Mouse (Mus musculus): ENCODE results near the gene Cfap126.
"Not testable (repeated sequence)": the region's sequence is repeated elsewhere in the genome, so short reads cannot be mapped to it uniquely, and the experiment has no call there.

The Cfap126 gene

GRCm38 (mm10) chr1:171113873-171114299, at the start of gene Cfap126:
TSS of gene Cfap126 (plus strand) at chr1:171113918.
- H3K27me3 ChIP-seq (ENCODE audit: insufficient read depth, low read length): no peaks in the 10 kb centered on the region; the same call in 1 of the 2 replicates
- H3K36me3 ChIP-seq (ENCODE audit: insufficient read depth, low read length): no peaks in the 10 kb centered on the region
- peaks cover 19% of the 10 kb centered on the region for H3K9me3 ChIP-seq (ENCODE audit: low read length)
- TF ChIP-seq NANOG (IDR thresholded peaks at IDR 0.05; ENCODE audit: borderline replicate concordance, low read length) (no peak), CTCF (conservative IDR thresholded peaks at IDR 0.05; ENCODE audit: low read length) (no peak), POU5F1 (IDR thresholded peaks at IDR 0.05; ENCODE audit: borderline replicate concordance, low read length) (no peak)
- H3K4me3 ChIP-seq (replicated peaks; ENCODE audit: low read length): peak within 1 kb of the TSS; percentile 79
- peaks cover 25% of the 10 kb centered on the region for H3K4me1 ChIP-seq (replicated peaks; ENCODE audit: low read depth, low read length)

- Histone ChIP-seq H3K4me3 (replicated peaks; ENCODE audit: low read length) (peak within 1 kb of the TSS; percentile 84), H3K9me3 (ENCODE audit: low read length) (peaks cover 20% of the 10 kb centered on the region), H3K27me3 (ENCODE audit: insufficient read depth, low read length) (peaks cover 15% of the 10 kb centered on the region)
- H3K36me3 ChIP-seq (ENCODE audit: insufficient read depth, low read length); H3K4me1 ChIP-seq (replicated peaks; ENCODE audit: low read depth, low read length): not testable (repeated sequence)
Observed at GRCm38 (mm10) chr1:171064491-171065242, 49.1 kb upstream of the Cfap126 start, which contains the start of gene Fcgr3. TSS of gene Fcgr3 (minus strand) at chr1:171064935.

- H3K36me3 ChIP-seq (ENCODE audit: insufficient read depth, low read length); H3K4me3 ChIP-seq (replicated peaks; ENCODE audit: low read length); H3K4me1 ChIP-seq (replicated peaks; ENCODE audit: low read depth, low read length): not testable (repeated sequence)
- Histone ChIP-seq H3K9me3 (ENCODE audit: low read length) (peaks cover 20% of the 10 kb centered on the region), H3K27me3 (ENCODE audit: insufficient read depth, low read length) (peaks cover 16% of the 10 kb centered on the region)
Observed at GRCm38 (mm10) chr1:171065243-171065587, 48.5 kb upstream of the Cfap126 start.

GRCm38 (mm10) chr1:171065768-171066167, 48.0 kb upstream of the Cfap126 start:
- Histone ChIP-seq H3K27me3 (ENCODE audit: insufficient read depth, low read length) (peaks cover 19% of the 10 kb centered on the region), H3K4me3 (replicated peaks; ENCODE audit: low read length) (peak overlapping the region; percentile 67), H3K9me3 (ENCODE audit: low read length) (peaks cover 20% of the 10 kb centered on the region)
- not testable (repeated sequence) for H3K4me1 ChIP-seq (replicated peaks; ENCODE audit: low read depth, low read length); H3K36me3 ChIP-seq (ENCODE audit: insufficient read depth, low read length)

GRCm38 (mm10) chr1:171066583-171066982, 47.1 kb upstream of the Cfap126 start:
- peaks cover 16% of the 10 kb centered on the region for H3K9me3 ChIP-seq (ENCODE audit: low read length)
- H3K36me3 ChIP-seq (ENCODE audit: insufficient read depth, low read length); H3K4me3 ChIP-seq (replicated peaks; ENCODE audit: low read length); H3K4me1 ChIP-seq (replicated peaks; ENCODE audit: low read depth, low read length): not testable (repeated sequence)
- peaks cover 22% of the 10 kb centered on the region for H3K27me3 ChIP-seq (ENCODE audit: insufficient read depth, low read length)

- not testable (repeated sequence) for H3K4me1 ChIP-seq (replicated peaks; ENCODE audit: low read depth, low read length); H3K36me3 ChIP-seq (ENCODE audit: insufficient read depth, low read length); H3K4me3 ChIP-seq (replicated peaks; ENCODE audit: low read length); H3K9me3 ChIP-seq (ENCODE audit: low read length)
- peaks cover 22% of the 10 kb centered on the region for H3K27me3 ChIP-seq (ENCODE audit: insufficient read depth, low read length)
Observed at GRCm38 (mm10) chr1:171067928-171068327, 45.8 kb upstream of the Cfap126 start.

- H3K9me3 ChIP-seq (ENCODE audit: low read length); H3K4me1 ChIP-seq (replicated peaks; ENCODE audit: low read depth, low read length); H3K4me3 ChIP-seq (replicated peaks; ENCODE audit: low read length); H3K36me3 ChIP-seq (ENCODE audit: insufficient read depth, low read length): not testable (repeated sequence)
- H3K27me3 ChIP-seq (ENCODE audit: insufficient read depth, low read length): peaks cover 19% of the 10 kb centered on the region
Observed at GRCm38 (mm10) chr1:171069508-171069907, 44.2 kb upstream of the Cfap126 start.

GRCm38 (mm10) chr1:171070879-171071278, 42.8 kb upstream of the Cfap126 start:
- peaks cover 16% of the 10 kb centered on the region for H3K27me3 ChIP-seq (ENCODE audit: insufficient read depth, low read length)
- H3K4me3 ChIP-seq (replicated peaks; ENCODE audit: low read length): 0 out of 2 replicates have a peak overlapping the region, but pooled peaks have one; percentile 45
- H3K4me1 ChIP-seq (replicated peaks; ENCODE audit: low read depth, low read length); H3K9me3 ChIP-seq (ENCODE audit: low read length); H3K36me3 ChIP-seq (ENCODE audit: insufficient read depth, low read length): not testable (repeated sequence)

GRCm38 (mm10) chr1:171071726-171072125, 42.0 kb upstream of the Cfap126 start:
- not testable (repeated sequence) for H3K9me3 ChIP-seq (ENCODE audit: low read length); H3K4me3 ChIP-seq (replicated peaks; ENCODE audit: low read length); H3K36me3 ChIP-seq (ENCODE audit: insufficient read depth, low read length); H3K4me1 ChIP-seq (replicated peaks; ENCODE audit: low read depth, low read length)
- peaks cover 19% of the 10 kb centered on the region for H3K27me3 ChIP-seq (ENCODE audit: insufficient read depth, low read length)

- H3K4me3 ChIP-seq (replicated peaks; ENCODE audit: low read length); H3K4me1 ChIP-seq (replicated peaks; ENCODE audit: low read depth, low read length); H3K9me3 ChIP-seq (ENCODE audit: low read length); H3K36me3 ChIP-seq (ENCODE audit: insufficient read depth, low read length): not testable (repeated sequence)
- peaks cover 19% of the 10 kb centered on the region for H3K27me3 ChIP-seq (ENCODE audit: insufficient read depth, low read length)
Observed at GRCm38 (mm10) chr1:171072217-171072616, 41.5 kb upstream of the Cfap126 start.

GRCm38 (mm10) chr1:171074283-171074682, 39.4 kb upstream of the Cfap126 start:
- H3K4me3 ChIP-seq (replicated peaks; ENCODE audit: low read length); H3K36me3 ChIP-seq (ENCODE audit: insufficient read depth, low read length); H3K9me3 ChIP-seq (ENCODE audit: low read length); H3K4me1 ChIP-seq (replicated peaks; ENCODE audit: low read depth, low read length): not testable (repeated sequence)
- H3K27me3 ChIP-seq (ENCODE audit: insufficient read depth, low read length): peaks cover 16% of the 10 kb centered on the region

- H3K9me3 ChIP-seq (ENCODE audit: low read length); H3K4me3 ChIP-seq (replicated peaks; ENCODE audit: low read length); H3K4me1 ChIP-seq (replicated peaks; ENCODE audit: low read depth, low read length); H3K27me3 ChIP-seq (ENCODE audit: insufficient read depth, low read length); H3K36me3 ChIP-seq (ENCODE audit: insufficient read depth, low read length): not testable (repeated sequence)
Observed at GRCm38 (mm10) chr1:171076176-171076575, 37.5 kb upstream of the Cfap126 start.

- H3K36me3 ChIP-seq (ENCODE audit: insufficient read depth, low read length); H3K9me3 ChIP-seq (ENCODE audit: low read length); H3K27me3 ChIP-seq (ENCODE audit: insufficient read depth, low read length): not testable (repeated sequence)
Observed at GRCm38 (mm10) chr1:171077192-171077591, 36.5 kb upstream of the Cfap126 start.

GRCm38 (mm10) chr1:171077955-171078354, 35.8 kb upstream of the Cfap126 start:
- H3K4me1 ChIP-seq (replicated peaks; ENCODE audit: low read depth, low read length); H3K27me3 ChIP-seq (ENCODE audit: insufficient read depth, low read length); H3K4me3 ChIP-seq (replicated peaks; ENCODE audit: low read length); H3K36me3 ChIP-seq (ENCODE audit: insufficient read depth, low read length); H3K9me3 ChIP-seq (ENCODE audit: low read length): not testable (repeated sequence)

More at GRCm38 (mm10) chr1:171077192-171077591, 36.5 kb upstream of the Cfap126 start:
- H3K4me1 ChIP-seq (replicated peaks; ENCODE audit: low read depth, low read length); H3K4me3 ChIP-seq (replicated peaks; ENCODE audit: low read length): not testable (repeated sequence)

Measured in E14TG2a.4 (cell line).